Mouse (Mus musculus) heart, adult 2 months (tissue): Measurements from ENCODE around the gene Snrpd3. TPM values are rescaled to one million over a fixed set of nuclear protein-coding genes. Genes with fewer than 3 reads are reported as not detected.

Source experiments
- DNase-seq, 2 experiments: peaks; one replicate each; pipeline ENCODE4 v3.0.0; 2021
- H3K27ac ChIP-seq: fragments of 200-600 bp; 2 replicates; pipeline ENCODE4 v1.8.1; 2022
- H3K27me3 ChIP-seq: fragments of 200-500 bp; 2 replicates; pipeline ENCODE4 v1.6.1; 2012; ENCODE audit warnings: mild to moderate bottlenecking, low read length, inconsistent platforms, mixed read lengths; ENCODE audit not compliant: control insufficient read depth, insufficient read depth
- H3K36me3 ChIP-seq: fragments of 200-500 bp; 2 replicates; pipeline ENCODE4 v1.6.1; 2012; ENCODE audit warnings: low read length, inconsistent platforms; ENCODE audit not compliant: control insufficient read depth, insufficient read depth
- H3K4me1 ChIP-seq: fragments of 200-500 bp; 2 replicates; pipeline ENCODE4 v1.6.1; 2011; ENCODE audit warnings: low read length; ENCODE audit not compliant: control insufficient read depth, insufficient read depth
- H3K4me3 ChIP-seq: fragments of 200-600 bp; 2 replicates; pipeline ENCODE4 v1.8.1; 2022
- H3K79me2 ChIP-seq: fragments of 200-500 bp; replicated peaks from 2 replicates; pipeline ENCODE4 v1.6.1; 2012; ENCODE audit warnings: mild to moderate bottlenecking, inconsistent platforms, low read length, moderate library complexity, mixed read lengths; ENCODE audit not compliant: control insufficient read depth, insufficient read depth
- H3K9ac ChIP-seq: fragments of 200-500 bp; 2 replicates; pipeline ENCODE4 v1.6.1; 2012; ENCODE audit warnings: low read depth, mild to moderate bottlenecking, control low read depth, inconsistent platforms, low read length, mixed read lengths
- CTCF ChIP-seq: fragments of 200-600 bp; IDR thresholded peaks from 2 replicates; pipeline ENCODE4 v1.8.1; 2022; ENCODE audit warnings: antibody characterized with exemption, mild to moderate bottlenecking, moderate library complexity
- EP300 ChIP-seq: fragments of 200-500 bp; IDR thresholded peaks from 2 replicates; pipeline ENCODE4 v1.6.1; 2011; ENCODE audit warnings: low read depth, low read length, control low read depth; ENCODE audit not compliant: insufficient read depth
- POLR2A ChIP-seq: fragments of 200-500 bp; IDR thresholded peaks from 2 replicates; pipeline ENCODE4 v1.6.1; 2011; ENCODE audit warnings: mild to moderate bottlenecking, low read depth, low read length, control low read depth; ENCODE audit not compliant: insufficient read depth
- WGBS: fragments of 180-500 bp; shearing (Covaris S2); methylation state at CpG from one replicate; pipeline ENCODE4 v1.1.7; 2018; 5-methylcytosine and 5-hydroxymethylcytosine counted together
- intact Hi-C: fragments of 180-260 bp; cut with DNase I; formaldehyde crosslinking; loops from one replicate; pipeline ENCODE4 v1.15.1; 2025
- polyA plus RNA-seq: library from polyadenylated mRNA; depleted of rRNA; stranded (reverse); fragments of >200 nt; gene quantifications from 2 replicates; pipeline ENCODE4 v1.2.3, GENCODE M21; 2012
- total RNA-seq, 2 experiments: library from RNA; stranded (reverse); gene quantifications; 2 replicates each; pipeline ENCODE4 v1.2.3; 2021

Gene Snrpd3
- total and polyA plus RNA-seq, 3 experiments, result 20.8 to 65.8 (median 61.1) TPM

GRCm38 (mm10) chr10:75548486-75548885 is 31.1 kb downstream of the Snrpd3 start:
- Histone ChIP-seq H3K9ac (no peak overlapping the region), H3K27me3 (no peaks in the 10 kb centered on the region), H3K4me1 (no peaks in the 10 kb centered on the region; the same call in 1 of the 2 replicates), H3K4me3 (no peak overlapping the region), H3K36me3 (no peaks in the 10 kb centered on the region), H3K79me2 (no peaks in the 10 kb centered on the region), H3K27ac (no peak overlapping the region)
- intact Hi-C loops, result no loop called here
- WGBS, result 47% methylated on average over 14 of the region's 14 CpGs
- no peak for DNase-seq
- TF ChIP-seq CTCF, result no peak
- TF ChIP-seq POLR2A, result no peak
- no peak for TF ChIP-seq EP300

DNA sequence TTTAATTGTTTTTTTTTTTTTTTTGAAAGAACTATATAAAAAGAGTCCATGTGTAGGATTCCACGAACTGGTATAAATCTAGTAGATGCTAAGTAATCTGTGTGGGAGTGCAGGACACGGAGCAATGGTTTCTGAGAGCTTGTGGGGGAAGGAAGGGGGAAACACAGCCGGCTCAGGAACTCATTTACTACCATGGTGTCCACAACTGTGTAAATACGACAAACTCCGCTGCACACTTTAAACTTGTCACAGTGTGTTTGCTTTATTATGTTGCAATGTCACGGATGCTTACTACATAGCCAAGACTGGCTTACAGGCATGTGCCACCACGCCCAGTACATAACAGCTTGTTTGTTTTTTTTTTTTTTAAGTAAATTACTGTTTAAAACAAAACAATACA is 32.5 kb downstream of the Snrpd3 start:
- no peak for DNase-seq
- no peak overlapping the region for H3K4me3 ChIP-seq
- H3K4me1 ChIP-seq, result no peaks in the 10 kb centered on the region; the same call in 1 of the 2 replicates
- WGBS, result 72% methylated on average over 7 of the region's 7 CpGs
- no peak overlapping the region for H3K9ac ChIP-seq
- no peaks in the 10 kb centered on the region for H3K27me3 ChIP-seq
- H3K79me2 ChIP-seq, result no peaks in the 10 kb centered on the region
- H3K36me3 ChIP-seq, result no peaks in the 10 kb centered on the region
- TF ChIP-seq EP300 (no peak), CTCF (no peak), POLR2A (no peak)
- intact Hi-C loops, result no loop called here
- H3K27ac ChIP-seq, result no peak overlapping the region

DNA sequence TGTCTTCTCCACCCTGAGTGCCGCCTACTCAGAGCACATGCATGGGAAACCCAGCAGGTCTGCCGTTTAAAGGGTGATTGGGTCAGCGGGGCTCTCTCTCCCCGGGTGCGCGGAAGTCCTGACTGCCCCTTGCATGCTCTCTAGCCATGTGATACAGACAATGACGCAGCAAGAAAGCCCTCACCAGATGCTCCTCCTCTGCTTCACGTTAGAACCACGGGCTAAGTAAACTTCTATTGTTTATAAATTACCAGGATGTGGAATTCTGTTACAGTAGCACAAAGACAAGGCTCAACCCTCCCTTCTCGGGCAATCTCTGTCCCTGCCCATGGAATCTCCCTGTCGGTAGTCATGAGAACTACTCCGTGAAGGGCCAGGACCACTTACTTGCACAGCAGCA is 33.8 kb downstream of the Snrpd3 start:
- TF ChIP-seq POLR2A (no peak), EP300 (no peak), CTCF (no peak)
- intact Hi-C loops, result no loop called here
- Histone ChIP-seq H3K4me3 (no peak overlapping the region), H3K79me2 (no peaks in the 10 kb centered on the region), H3K9ac (no peak overlapping the region), H3K27me3 (no peaks in the 10 kb centered on the region), H3K27ac (no peak overlapping the region), H3K36me3 (no peaks in the 10 kb centered on the region), H3K4me1 (no peaks in the 10 kb centered on the region; the same call in 1 of the 2 replicates)
- 29% methylated on average over 12 of the region's 12 CpGs for WGBS
- DNase-seq, result no peak

DNA sequence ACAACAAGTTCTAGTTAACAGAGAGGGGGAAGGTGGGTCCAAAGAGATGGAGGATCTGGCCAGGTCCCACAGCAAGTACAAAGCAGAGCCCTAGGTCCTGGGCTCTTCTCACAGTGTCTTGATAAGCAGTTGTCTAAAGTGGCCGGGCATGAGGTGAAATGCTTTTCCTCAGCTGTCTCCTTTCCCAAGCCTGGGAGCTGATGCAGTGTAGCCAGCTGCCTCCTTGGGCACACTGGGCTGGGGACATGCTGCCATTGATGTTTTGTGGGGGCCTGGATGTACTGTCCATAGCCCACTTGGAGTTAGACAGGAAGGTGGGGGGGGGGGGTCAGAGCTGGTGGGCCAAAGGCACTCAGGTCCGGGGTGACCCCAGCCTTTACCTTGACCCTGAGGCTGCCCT is 34.8 kb downstream of the Snrpd3 start:
- no peaks in the 10 kb centered on the region for H3K36me3 ChIP-seq
- 65% methylated on average over 1 of the region's 2 CpGs for WGBS
- H3K27me3 ChIP-seq, result no peaks in the 10 kb centered on the region
- H3K4me3 ChIP-seq, result no peak overlapping the region
- H3K27ac ChIP-seq, result no peak overlapping the region
- H3K79me2 ChIP-seq, result no peaks in the 10 kb centered on the region
- intact Hi-C loops, result no loop called here
- no peak overlapping the region for H3K9ac ChIP-seq
- TF ChIP-seq EP300 (no peak), POLR2A (no peak), CTCF (no peak)
- no peak for DNase-seq
- H3K4me1 ChIP-seq, result no peaks in the 10 kb centered on the region; the same call in 1 of the 2 replicates

GRCm38 (mm10) chr10:75552701-75553450 is 35.5 kb downstream of the Snrpd3 start:
- DNase-seq, result no peak
- intact Hi-C loops, result no loop called here
- Histone ChIP-seq H3K4me1 (no peaks in the 10 kb centered on the region; the same call in 1 of the 2 replicates), H3K27me3 (no peaks in the 10 kb centered on the region), H3K36me3 (no peaks in the 10 kb centered on the region), H3K4me3 (no peak overlapping the region), H3K9ac (no peak overlapping the region), H3K27ac (no peak overlapping the region), H3K79me2 (no peaks in the 10 kb centered on the region)
- TF ChIP-seq EP300 (no peak), POLR2A (no peak)
- 82% methylated on average over 13 of the region's 13 CpGs for WGBS

- Histone ChIP-seq H3K9ac (no peak overlapping the region), H3K27me3 (no peaks in the 10 kb centered on the region), H3K27ac (no peak overlapping the region), H3K36me3 (no peaks in the 10 kb centered on the region), H3K4me1 (peaks cover under 1% of the 10 kb centered on the region; the same call in 1 of the 2 replicates), H3K4me3 (no peak overlapping the region), H3K79me2 (no peaks in the 10 kb centered on the region)
- intact Hi-C loops, result no loop called here
- no peak for DNase-seq
- TF ChIP-seq EP300 (no peak), CTCF (no peak), POLR2A (no peak)
- 89% methylated on average over 8 of the region's 8 CpGs for WGBS
These were observed 36.7 kb downstream of the Snrpd3 start for GRCm38 (mm10) chr10:75554090-75554489.
